Mouse (Mus musculus) ovary, postnatal 10 days (tissue): ENCODE data around the gene Asap2.

ENCODE experiments used
- DNase-seq: peaks from one replicate; pipeline ENCODE4 v3.0.0; 2022; ENCODE audit warnings: low spot score

Asap2 gene

DNA sequence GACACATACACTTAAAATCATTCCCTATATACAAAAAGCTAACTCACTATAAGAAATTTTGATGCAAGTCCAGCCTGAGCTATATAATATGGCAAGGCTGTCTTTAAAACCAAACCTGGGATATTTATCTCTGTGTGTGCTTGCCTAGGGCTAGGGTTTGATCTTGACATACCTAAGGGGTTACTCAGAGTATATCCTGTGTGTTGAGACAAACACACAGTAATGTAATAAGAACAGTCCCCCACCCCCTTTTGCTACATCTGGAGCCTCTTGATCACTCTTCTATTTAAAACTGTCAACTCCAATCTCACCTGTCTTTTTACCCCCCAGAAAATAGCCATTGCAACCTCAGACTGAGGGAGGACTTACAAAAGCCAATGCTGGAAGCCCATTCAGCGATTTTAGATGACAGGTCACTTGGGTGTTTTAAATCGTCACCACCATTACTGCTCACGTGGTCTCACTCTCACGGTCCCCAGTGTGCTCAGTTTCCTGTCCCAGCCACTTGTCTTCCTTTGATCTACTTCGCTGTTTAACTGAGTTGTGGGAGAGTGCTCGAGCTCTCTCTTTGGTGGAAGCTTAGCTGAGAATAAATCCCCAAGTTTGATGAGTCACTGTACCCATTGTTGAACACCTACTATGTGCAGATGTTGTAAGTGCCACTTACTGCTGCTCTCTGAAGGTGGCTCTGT, 176.8 kb downstream of the Asap2 start:
- no peak for DNase-seq

DNA sequence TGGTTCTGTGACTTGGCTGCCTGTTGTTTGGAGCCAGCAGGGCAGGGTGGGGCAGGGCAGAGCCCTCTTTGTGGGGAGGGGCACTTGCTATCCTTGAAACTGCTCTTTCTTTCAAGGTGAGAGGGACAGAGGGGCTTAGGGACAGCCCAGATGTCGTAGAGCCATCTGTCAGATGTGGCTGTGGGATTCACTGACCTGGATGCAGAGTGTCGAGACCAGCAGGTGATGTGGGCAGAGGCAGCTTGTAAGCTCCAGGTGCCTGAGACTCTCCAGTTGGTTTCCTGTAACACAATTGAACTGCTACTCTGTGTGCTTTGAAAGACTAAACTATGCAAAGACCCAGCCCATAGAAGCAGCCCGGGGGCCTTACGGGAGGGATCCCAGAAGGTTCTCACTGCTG, 177.5 kb downstream of the Asap2 start:
- no peak for DNase-seq

- no peak for DNase-seq
Measured at GRCm38 (mm10) chr12:21168149-21168548, 177.9 kb downstream of the Asap2 start.

GRCm38 (mm10) chr12:21171776-21172490, 181.7 kb downstream of the Asap2 start:
- no peak for DNase-seq

- no peak for DNase-seq
Measured at GRCm38 (mm10) chr12:21173847-21174412, 183.7 kb downstream of the Asap2 start.

DNA sequence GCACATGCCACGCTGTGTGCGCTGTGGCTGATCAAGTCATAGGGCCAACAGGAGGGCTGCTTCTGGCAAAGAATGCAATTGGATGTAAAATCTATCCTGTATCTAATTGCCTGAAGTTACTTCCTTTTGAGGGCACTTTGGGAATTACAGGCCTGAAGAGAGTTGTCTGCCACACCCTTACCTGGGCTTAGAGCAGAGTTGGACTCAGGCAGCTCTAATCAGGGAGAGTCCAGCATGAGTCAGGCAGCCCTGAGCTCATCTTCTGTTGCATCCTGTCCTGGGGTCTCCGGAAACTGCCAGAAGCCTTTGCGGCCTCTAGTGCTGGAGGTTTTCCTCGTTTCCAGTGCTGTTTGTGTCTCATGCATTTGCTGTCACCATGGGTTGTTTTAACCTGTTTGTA, 186.1 kb downstream of the Asap2 start:
- no peak for DNase-seq

GRCm38 (mm10) chr12:21177123-21177698, 187.0 kb downstream of the Asap2 start:
- DNase-seq: no peak

GRCm38 (mm10) chr12:21180091-21180490, 189.8 kb downstream of the Asap2 start:
- DNase-seq: no peak

- no peak for DNase-seq
Measured at GRCm38 (mm10) chr12:21182786-21183185, 192.5 kb downstream of the Asap2 start.

DNA sequence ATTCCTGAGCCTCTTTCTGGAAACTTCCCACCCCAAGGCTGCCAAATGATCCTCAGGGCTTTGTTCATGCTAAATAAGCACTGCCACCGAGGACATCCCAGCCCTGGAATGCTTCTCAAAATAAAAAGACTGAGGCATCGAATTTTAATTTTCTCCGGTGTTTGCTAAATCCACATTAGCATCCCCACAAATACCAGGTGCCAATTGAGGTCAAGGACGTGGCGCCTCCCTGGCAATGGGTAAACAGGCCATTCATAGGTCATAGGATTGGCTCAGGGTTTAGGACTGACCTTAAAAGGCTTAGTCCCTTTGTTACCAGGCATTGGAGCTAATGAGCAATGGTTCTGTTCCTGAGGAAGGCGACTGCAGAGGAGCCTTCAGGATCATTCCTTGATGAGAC, 193.1 kb downstream of the Asap2 start:
- no peak for DNase-seq

- no peak for DNase-seq
Measured at GRCm38 (mm10) chr12:21186145-21186544, 195.9 kb downstream of the Asap2 start.

- no peak for DNase-seq
Measured at GRCm38 (mm10) chr12:21188880-21189279, 198.6 kb downstream of the Asap2 start.

GRCm38 (mm10) chr12:21191546-21191945, 201.3 kb downstream of the Asap2 start:
- no peak for DNase-seq

GRCm38 (mm10) chr12:21195497-21195896, 205.2 kb downstream of the Asap2 start:
- no peak for DNase-seq

DNA sequence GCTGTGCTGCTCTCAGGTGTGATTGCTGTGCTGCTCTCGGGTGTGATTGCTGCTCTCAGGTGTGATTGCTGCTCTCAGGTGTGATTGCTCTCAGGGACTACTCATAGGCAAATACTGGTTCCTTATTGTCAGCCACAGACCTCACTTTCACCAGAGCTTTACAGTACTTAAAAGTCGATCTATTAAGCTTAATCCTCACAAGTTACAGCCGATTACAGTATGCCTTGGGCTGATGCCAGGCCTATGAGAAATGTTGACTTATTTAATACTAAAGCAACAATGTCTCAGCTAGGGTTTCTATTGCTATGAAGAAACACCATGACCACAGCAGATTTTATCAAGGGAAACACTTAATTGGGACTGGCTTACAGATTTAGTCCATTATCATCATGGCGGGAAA, 206.2 kb downstream of the Asap2 start:
- no peak for DNase-seq

- DNase-seq: no peak
Measured at GRCm38 (mm10) chr12:21200613-21201012, 210.4 kb downstream of the Asap2 start.

DNA sequence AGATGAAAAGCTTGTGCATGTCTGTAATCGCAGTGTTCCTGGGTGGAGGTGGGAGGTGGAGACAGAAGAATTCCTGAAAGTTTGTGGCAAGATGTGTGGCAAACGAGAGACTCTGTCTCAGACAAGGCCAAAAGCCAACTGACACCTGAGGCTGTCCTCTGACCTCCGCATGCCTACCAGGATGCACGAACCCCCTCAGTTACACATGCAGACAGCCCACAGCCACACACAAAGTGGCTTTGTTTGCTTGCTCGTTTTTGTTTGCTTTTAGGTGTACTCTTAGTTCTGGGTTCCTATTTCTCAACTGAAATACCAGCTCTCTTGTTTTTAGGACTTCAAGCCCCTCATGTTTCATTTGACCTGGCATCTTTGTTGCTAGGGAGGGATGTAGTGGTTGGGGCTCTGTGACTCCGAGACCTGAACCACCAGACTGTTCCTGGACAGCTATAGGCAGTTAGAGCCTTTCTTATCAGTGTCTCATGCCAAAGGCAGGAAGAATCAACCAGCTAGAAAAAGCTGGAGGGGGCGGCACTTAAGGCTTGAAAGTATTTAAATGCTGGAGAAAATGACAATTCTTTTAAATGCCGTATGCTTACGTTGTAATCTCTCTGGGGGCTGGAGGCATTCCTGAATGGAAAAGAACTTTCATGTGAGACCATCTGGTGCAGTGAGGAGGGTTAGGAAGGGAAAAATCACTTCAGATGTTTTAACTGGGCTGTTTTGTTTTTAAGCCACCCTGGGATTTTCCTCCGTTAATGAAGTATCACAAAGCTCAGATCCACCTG, 211.4 kb downstream of the Asap2 start:
- no peak for DNase-seq

- no peak for DNase-seq
Measured at GRCm38 (mm10) chr12:21204701-21205312, 214.5 kb downstream of the Asap2 start.

DNA sequence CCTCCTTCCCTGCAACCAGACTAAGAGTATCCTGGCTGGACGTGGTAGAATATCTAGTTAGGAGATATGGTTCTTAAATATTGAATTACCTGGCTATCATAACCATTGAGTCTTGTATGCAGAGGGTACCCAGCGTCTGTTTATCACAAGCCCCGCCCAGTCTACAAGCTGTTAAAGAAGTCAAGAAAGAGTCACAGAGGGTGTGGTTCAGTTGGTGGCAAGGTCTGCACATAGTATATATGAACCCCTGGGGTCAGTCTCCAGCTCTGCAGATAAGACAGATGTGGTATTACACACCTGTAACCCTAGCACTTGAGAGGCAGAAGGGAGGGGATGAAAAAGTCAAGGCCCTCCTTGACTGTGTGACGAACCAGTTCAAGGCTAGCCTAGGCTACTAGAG, 215.5 kb downstream of the Asap2 start:
- DNase-seq: no peak

- no peak for DNase-seq
Measured at GRCm38 (mm10) chr12:21207422-21207821, 217.2 kb downstream of the Asap2 start.

DNA sequence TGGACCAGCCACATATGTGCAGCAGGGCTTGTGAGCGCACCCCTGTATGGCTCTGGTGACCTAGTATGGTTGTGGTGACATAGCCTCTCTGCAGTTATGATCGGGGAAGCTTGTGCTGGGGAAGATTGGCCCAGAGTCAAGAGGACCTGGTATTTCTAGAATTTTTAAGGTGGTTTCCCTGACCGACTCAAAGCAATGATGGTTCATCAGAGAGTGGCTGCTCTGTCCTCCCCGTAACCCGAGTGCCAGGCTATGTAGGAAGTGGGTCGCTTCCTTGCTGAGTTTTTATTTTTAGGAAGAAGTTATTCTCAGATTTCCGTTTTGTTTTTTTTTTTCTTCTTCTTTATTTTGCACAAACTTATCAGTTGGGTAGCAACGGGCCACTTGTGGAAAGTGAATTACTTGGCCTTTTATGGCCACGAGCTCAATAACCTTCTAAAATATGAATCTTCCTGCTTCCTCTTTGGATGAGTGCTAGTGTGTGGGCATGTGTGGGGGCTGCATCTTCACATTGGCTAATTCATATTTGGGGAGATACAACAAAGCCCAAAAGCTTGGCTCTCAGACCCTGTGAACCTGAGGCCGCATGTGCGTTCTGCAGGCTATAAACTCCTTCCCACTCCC, 218.0 kb downstream of the Asap2 start:
- no peak for DNase-seq
